Mouse (Mus musculus): Measurements from ENCODE around the gene Kcnj9. TPM values are rescaled to one million over a fixed set of nuclear protein-coding genes. Genes with fewer than 3 reads are reported as not detected.

The Kcnj9 gene
- polyA plus RNA-seq, 1 experiment from 2014 or later = 3.2 TPM

DNA sequence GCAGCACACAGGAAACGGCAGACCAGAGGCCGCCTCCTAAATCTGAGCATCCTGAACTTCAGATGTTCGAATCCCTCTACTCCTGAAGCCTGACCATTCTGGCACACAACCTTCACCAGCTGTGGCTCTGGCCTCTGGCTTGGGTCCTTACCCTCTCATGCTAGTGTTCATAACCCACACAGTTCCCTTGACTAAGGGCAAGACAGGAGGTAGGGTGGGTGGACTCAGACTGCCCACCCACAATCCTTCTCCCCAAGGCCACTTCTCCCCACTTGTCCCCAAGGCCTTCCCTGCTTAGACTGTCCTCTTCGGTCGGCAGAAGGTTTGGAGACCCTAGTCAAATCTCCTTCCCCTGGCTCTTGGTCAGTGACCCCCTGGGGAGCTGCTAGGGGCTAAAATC, 20.4 kb upstream of the Kcnj9 start:
- peak overlapping the region; percentile 78 for H3K27ac ChIP-seq (replicated peaks)
- H3K4me2 ChIP-seq = peak overlapping the region; percentile 35; the same call in 1 of the 2 replicates
- H3K9me3 ChIP-seq (replicated peaks) = no peaks in the 10 kb centered on the region
- peak; percentile 16; the same call in 1 of the 2 replicates for ATAC-seq (ENCODE audit: low FRiP score)
- no peaks in the 10 kb centered on the region for H3K36me3 ChIP-seq
- H3K4me1 ChIP-seq = peaks cover 20% of the 10 kb centered on the region
- no peaks in the 10 kb centered on the region for H3K27me3 ChIP-seq (replicated peaks)
- 32% methylated on average over 5 of the region's 5 CpGs for WGBS
- no peak overlapping the region for H3K4me3 ChIP-seq (replicated peaks)
- H3K9ac ChIP-seq (replicated peaks) = no peak overlapping the region

DNA sequence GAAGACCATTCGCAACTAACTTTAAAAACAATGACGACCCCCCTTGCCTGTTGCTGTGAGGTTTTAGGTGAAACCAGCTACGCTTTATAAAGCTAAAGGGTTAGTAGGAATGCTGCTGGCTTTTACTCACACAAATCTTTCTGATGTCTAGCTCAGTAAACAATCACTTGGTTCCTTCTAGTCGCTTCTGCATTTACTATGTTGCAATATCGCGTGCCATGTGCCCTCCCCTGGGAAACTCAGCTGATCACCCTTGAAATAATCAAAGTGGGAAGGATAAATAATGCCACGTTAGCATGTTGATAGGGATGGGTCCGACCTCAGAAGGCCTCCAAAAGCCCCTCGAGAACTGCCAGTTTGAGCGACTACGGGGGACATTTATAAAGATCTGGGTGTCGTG, 18.3 kb upstream of the Kcnj9 start:
- H3K9ac ChIP-seq (replicated peaks) = no peak overlapping the region
- 75% methylated on average over 12 of the region's 12 CpGs for WGBS
- H3K36me3 ChIP-seq = no peaks in the 10 kb centered on the region
- no peak overlapping the region for H3K27ac ChIP-seq (replicated peaks)
- no peak overlapping the region for H3K4me3 ChIP-seq (replicated peaks)
- H3K4me1 ChIP-seq = peaks cover 19% of the 10 kb centered on the region
- no peaks in the 10 kb centered on the region for H3K27me3 ChIP-seq (replicated peaks)
- no peak for ATAC-seq (ENCODE audit: low FRiP score)
- no peak overlapping the region for H3K4me2 ChIP-seq
- H3K9me3 ChIP-seq (replicated peaks) = no peaks in the 10 kb centered on the region

DNA sequence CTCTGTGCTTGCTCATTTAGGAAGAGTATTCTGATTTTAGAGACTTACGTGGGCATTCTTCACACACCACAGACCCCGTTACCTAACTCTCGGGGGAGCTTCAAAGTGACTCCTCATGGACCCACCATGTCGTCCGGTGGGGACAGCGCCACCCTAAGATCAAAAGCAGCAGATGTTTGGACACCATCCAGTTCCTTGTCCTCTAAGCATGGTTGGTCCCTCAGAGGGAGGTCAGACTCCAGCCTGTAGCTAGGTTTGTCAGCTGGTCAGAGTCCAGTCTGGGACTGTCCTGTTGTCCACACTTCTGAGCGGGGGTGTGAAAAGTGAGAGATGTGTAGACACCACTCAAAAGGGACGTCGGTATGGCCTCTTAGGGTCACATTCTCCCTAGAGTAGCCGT, 17.6 kb upstream of the Kcnj9 start:
- Histone ChIP-seq H3K9me3 (replicated peaks) (no peaks in the 10 kb centered on the region), H3K9ac (replicated peaks) (no peak overlapping the region), H3K4me3 (replicated peaks) (no peak overlapping the region), H3K27ac (replicated peaks) (no peak overlapping the region), H3K27me3 (replicated peaks) (peaks cover 2% of the 10 kb centered on the region; the same call in 1 of the 2 replicates), H3K4me1 (peaks cover 19% of the 10 kb centered on the region), H3K36me3 (no peaks in the 10 kb centered on the region), H3K4me2 (no peak overlapping the region)
- ATAC-seq (ENCODE audit: low FRiP score) = no peak
- 82% methylated on average over 10 of the region's 10 CpGs for WGBS

DNA sequence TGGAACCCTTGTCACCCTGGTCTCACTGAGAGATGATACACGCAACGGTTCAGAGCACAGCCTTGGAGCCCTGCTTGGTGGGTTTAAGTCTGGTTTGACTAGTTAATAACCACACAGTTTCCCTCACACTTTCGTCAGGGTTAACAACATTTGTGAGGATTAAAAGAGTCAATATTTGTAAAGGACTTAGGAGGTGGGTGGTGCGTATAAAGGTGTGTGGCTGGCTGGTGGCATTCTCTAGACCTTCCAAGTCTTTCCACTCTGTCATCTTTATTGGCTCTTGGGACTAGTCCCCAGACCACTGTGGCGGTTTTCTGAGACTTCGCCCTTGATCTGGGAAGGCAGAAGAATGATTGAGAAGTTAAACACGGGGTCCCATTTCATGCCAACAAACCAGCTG, 15.7 kb upstream of the Kcnj9 start:
- Histone ChIP-seq H3K9me3 (replicated peaks) (no peaks in the 10 kb centered on the region), H3K27me3 (replicated peaks) (peaks cover 9% of the 10 kb centered on the region), H3K4me1 (peaks cover 20% of the 10 kb centered on the region), H3K4me2 (0 out of 2 replicates have a peak overlapping the region, but pooled peaks have one; percentile 79), H3K36me3 (no peaks in the 10 kb centered on the region), H3K4me3 (replicated peaks) (no peak overlapping the region), H3K27ac (replicated peaks) (peak overlapping the region; percentile 73; the same call in 1 of the 2 replicates), H3K9ac (replicated peaks) (no peak overlapping the region)
- WGBS = 83% methylated on average over 7 of the region's 7 CpGs
- no peak for ATAC-seq (ENCODE audit: low FRiP score)

DNA sequence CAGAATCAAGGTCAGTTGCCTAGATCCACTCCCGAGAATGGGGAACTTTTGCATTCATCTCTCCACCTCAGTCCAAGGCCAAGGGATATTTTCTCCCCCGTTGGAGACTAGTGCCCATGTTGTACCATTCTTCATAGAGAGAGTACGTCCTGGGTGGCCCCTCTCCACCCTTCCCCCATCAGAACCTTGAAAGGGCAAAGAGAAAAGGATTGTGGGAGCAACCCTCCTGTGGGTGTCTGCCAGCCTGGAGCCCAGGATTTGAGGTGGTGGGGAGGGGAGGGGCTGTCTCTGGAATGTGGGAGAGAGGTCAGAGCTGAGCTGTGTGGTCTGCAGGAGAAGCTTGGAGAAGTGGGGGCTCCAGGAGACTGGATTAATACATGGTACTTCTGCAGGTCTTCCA, 14.8 kb upstream of the Kcnj9 start:
- WGBS = 52% methylated on average over 3 of the region's 3 CpGs
- Histone ChIP-seq H3K27ac (replicated peaks) (peak overlapping the region; percentile 73), H3K27me3 (replicated peaks) (peaks cover 9% of the 10 kb centered on the region), H3K9ac (replicated peaks) (no peak overlapping the region), H3K4me1 (peaks cover 16% of the 10 kb centered on the region), H3K9me3 (replicated peaks) (no peaks in the 10 kb centered on the region), H3K36me3 (no peaks in the 10 kb centered on the region), H3K4me2 (peak overlapping the region; percentile 79), H3K4me3 (replicated peaks) (no peak overlapping the region)
- ATAC-seq (ENCODE audit: low FRiP score) = no peak

DNA sequence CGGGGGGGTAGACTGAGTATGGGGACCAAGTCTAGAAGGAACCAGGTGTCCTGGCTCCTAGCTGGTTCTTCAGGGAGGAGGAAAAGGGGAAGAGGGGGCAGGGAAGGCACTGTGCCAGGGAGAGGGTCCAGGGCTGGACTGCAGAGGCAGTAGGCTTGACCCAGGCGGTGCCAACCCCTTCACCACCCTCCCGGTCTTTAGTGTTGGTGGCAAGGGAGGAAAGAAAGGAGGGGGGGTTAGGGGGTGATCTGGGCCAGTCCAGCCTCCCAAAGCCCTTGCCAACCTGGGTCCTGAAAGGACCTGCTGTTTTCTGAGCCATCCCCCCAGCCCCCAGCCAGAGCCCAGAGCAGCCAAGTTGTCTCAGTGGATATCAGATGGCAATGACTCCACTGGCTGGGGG, 13.6 kb upstream of the Kcnj9 start:
- 0 out of 2 replicates have a peak overlapping the region, but pooled peaks have one; percentile 46 for H3K4me3 ChIP-seq (replicated peaks)
- H3K27me3 ChIP-seq (replicated peaks) = peaks cover 9% of the 10 kb centered on the region
- peak overlapping the region; percentile 73 for H3K27ac ChIP-seq (replicated peaks)
- no peaks in the 10 kb centered on the region for H3K36me3 ChIP-seq
- peak; percentile 79 for ATAC-seq (ENCODE audit: low FRiP score)
- H3K9me3 ChIP-seq (replicated peaks) = no peaks in the 10 kb centered on the region
- 66% methylated on average over 3 of the region's 3 CpGs for WGBS
- H3K4me2 ChIP-seq = peak overlapping the region; percentile 79
- peaks cover 16% of the 10 kb centered on the region for H3K4me1 ChIP-seq
- 0 out of 2 replicates have a peak overlapping the region, but pooled peaks have one; percentile 7 for H3K9ac ChIP-seq (replicated peaks)

DNA sequence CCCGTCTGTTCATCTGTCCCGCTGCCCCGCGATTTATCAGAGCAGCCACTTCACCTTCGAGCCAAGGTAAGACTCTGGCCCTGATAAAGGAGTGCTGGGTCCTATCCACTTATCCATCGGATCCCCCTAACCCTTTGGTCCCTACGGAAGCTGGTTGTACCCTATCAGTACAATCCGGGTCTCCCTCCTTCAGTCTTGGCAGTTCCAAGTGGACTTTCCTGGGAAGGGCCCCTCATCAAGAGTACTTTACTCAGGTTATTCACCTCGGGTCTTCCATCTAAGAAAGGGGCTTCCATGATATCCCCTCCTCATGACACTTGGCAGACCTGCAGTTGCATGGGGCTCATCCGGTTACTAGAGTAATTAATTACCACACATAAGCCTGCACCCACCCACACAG, 12.3 kb upstream of the Kcnj9 start:
- peak; percentile 18; the same call in 1 of the 2 replicates for ATAC-seq (ENCODE audit: low FRiP score)
- Histone ChIP-seq H3K4me1 (peaks cover 16% of the 10 kb centered on the region), H3K4me3 (replicated peaks) (peak overlapping the region; percentile 46), H3K36me3 (no peaks in the 10 kb centered on the region), H3K9me3 (replicated peaks) (no peaks in the 10 kb centered on the region), H3K4me2 (peak overlapping the region; percentile 79), H3K27ac (replicated peaks) (peak overlapping the region; percentile 71), H3K9ac (replicated peaks) (peak overlapping the region; percentile 38), H3K27me3 (replicated peaks) (peaks cover 9% of the 10 kb centered on the region)
- WGBS = 17% methylated on average over 10 of the region's 10 CpGs

DNA sequence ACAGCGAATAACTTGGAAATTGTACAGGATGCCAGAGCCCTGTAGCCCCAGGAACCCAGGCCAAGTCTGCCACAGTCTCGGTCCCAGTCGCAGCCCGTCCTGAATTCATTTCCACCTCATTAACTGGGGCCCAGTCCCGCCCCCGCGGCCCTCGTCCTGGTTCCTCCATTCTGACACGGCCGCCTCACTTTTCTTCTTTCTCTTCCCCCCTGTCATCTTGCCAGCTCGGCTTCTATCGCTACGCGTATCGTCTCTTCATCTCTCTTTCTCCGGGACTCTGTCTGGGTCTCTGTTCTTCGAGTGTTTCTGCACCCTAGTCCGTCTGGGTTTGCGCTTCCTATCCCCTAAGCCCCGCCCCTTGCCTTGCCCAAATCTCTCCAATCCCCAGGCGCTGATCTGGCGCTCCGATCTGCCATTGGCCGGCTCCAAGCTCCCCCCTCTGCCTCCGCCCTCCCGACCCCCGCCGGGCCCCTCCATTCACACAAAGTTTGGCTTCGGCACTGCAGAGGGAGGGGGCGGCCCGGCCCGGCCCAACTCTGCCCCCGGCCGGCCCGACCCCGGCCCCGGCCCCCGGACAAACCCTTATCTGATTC, 11.7 kb upstream of the Kcnj9 start, which contains the start of gene Kcnj10:
Gene Kcnj10 (plus strand): TSS at position 482 of the 593 bp plus-strand sequence.
- Histone ChIP-seq H3K4me3 (replicated peaks) (peak within 1 kb of the TSS; percentile 46), H3K27me3 (replicated peaks) (peaks cover 9% of the 10 kb centered on the region), H3K4me2 (peak within 1 kb of the TSS; percentile 79), H3K9ac (replicated peaks) (peak within 1 kb of the TSS; percentile 38), H3K36me3 (no peaks in the 10 kb centered on the region), H3K4me1 (peaks cover 16% of the 10 kb centered on the region), H3K9me3 (replicated peaks) (no peaks in the 10 kb centered on the region), H3K27ac (replicated peaks) (peak within 1 kb of the TSS; percentile 71)
- peak; percentile 90 for ATAC-seq (ENCODE audit: low FRiP score)
- WGBS = 1% methylated on average over 38 of the region's 38 CpGs

DNA sequence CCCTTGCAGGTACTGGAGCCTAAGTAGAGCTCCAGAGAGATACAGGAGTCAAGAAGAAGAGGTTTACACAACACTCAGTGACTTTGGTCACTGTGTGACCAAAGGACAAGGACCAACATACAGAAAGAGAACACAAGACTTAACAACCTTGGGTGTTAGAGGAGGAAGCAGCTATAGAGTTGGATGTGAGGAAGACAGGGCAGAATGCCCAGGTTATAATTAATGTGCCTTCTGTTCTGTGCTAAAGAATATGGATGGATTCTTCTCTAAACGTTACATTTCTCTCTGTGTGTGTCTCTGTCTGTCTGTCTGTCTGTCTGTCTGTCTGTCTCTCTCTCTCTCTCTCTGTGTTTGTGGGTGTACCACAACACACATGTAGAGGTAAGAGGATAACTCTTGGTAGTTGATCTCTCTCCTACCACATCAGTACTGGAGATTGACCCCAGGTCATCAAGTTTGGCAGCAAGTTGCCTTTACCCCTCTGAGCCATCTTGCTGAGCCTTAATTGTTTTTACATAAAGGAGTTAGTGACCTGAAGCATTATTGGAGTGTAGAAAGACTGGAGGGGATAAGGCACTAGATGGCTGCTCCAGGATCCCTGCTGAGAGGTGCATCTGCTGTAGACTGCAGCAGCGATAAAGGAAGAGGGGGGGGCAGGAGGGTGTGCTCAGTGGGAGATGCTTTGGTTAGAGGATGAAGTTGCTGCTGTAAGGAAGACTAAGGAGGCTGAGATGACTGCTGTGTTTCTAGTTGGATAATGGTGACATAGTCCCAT, 8.5 kb upstream of the Kcnj9 start:
- ATAC-seq (ENCODE audit: low FRiP score) = no peak
- 29% methylated on average over 2 of the region's 2 CpGs for WGBS
- Histone ChIP-seq H3K4me2 (no peak overlapping the region), H3K9ac (replicated peaks) (no peak overlapping the region), H3K27me3 (replicated peaks) (peaks cover 9% of the 10 kb centered on the region), H3K27ac (replicated peaks) (no peak overlapping the region), H3K4me1 (peaks cover 12% of the 10 kb centered on the region), H3K9me3 (replicated peaks) (no peaks in the 10 kb centered on the region), H3K36me3 (no peaks in the 10 kb centered on the region), H3K4me3 (replicated peaks) (no peak overlapping the region)

DNA sequence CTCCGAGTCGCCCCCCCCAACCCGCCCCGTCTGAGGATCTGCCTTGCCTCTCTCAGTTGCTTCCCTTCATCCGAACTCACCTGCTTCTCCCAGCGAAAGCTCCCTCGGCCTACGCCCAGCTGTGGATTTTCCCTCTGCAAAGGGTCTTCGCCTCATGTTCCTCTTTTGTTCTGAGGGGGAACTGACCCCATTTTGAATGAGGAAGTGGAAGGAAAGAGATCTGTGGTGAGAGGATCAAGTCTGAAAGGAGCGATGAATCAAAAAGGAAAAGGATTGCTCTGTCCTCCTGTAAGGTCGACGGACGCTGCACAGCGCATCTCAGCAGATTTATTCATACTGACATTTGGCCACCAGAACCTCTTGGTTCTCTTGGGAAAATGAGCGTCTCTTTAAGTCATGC, 6.7 kb upstream of the Kcnj9 start:
- WGBS = 84% methylated on average over 15 of the region's 15 CpGs
- no peak overlapping the region for H3K4me2 ChIP-seq
- no peak overlapping the region for H3K9ac ChIP-seq (replicated peaks)
- no peak for ATAC-seq (ENCODE audit: low FRiP score)
- no peaks in the 10 kb centered on the region for H3K36me3 ChIP-seq
- H3K9me3 ChIP-seq (replicated peaks) = no peaks in the 10 kb centered on the region
- H3K27ac ChIP-seq (replicated peaks) = no peak overlapping the region
- peaks cover 7% of the 10 kb centered on the region for H3K4me1 ChIP-seq
- H3K27me3 ChIP-seq (replicated peaks) = no peaks in the 10 kb centered on the region
- H3K4me3 ChIP-seq (replicated peaks) = no peak overlapping the region

DNA sequence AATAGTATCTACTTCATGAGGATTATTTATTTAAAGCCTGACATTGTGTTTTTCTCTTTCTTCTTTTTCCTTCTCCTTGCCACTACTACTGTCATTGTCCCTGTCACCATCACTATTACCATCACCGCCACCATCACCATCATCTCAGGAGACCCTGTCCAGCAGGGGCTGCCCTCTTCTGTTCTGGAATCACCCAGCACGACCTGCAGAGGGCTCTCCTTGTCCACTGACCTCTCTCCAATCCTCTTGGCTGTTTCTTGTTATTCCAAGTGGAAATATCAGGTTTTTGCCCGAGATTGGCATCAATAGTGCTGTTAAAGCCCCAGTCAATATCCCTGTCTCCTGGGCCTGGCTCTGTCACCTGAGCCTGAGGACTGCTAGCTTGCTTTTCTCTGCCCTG, 4.4 kb upstream of the Kcnj9 start:
- no peak overlapping the region for H3K9ac ChIP-seq (replicated peaks)
- no peak overlapping the region for H3K27ac ChIP-seq (replicated peaks)
- ATAC-seq (ENCODE audit: low FRiP score) = no peak
- H3K4me3 ChIP-seq (replicated peaks) = no peak overlapping the region
- no peaks in the 10 kb centered on the region for H3K36me3 ChIP-seq
- 25% methylated on average over 3 of the region's 3 CpGs for WGBS
- peaks cover 12% of the 10 kb centered on the region for H3K4me1 ChIP-seq
- H3K27me3 ChIP-seq (replicated peaks) = no peaks in the 10 kb centered on the region
- no peak overlapping the region for H3K4me2 ChIP-seq
- no peaks in the 10 kb centered on the region for H3K9me3 ChIP-seq (replicated peaks)

DNA sequence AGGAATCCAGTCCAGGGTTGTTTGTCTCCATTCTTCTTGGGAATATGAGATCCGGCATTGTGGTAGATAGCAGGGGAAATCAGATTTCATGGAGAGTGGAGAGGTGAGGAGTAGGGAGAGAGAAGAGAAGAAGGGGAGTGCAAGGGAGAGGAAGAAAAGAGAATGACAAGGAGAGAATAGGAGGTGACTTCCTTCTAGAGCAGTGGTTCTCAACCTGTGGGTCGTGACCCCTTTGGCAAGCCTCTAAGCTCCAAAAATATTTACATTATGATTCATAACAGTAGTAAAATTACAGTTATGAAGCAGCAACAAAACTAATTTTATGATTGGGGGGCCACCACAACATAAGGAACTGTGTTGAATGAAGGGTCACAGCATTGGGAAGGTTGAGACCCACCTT, 3.8 kb upstream of the Kcnj9 start:
- Histone ChIP-seq H3K9me3 (replicated peaks) (no peaks in the 10 kb centered on the region), H3K36me3 (no peaks in the 10 kb centered on the region), H3K27me3 (replicated peaks) (no peaks in the 10 kb centered on the region; the same call in 1 of the 2 replicates), H3K4me3 (replicated peaks) (no peak overlapping the region), H3K9ac (replicated peaks) (no peak overlapping the region), H3K4me1 (peaks cover 14% of the 10 kb centered on the region), H3K4me2 (no peak overlapping the region), H3K27ac (replicated peaks) (no peak overlapping the region)
- 84% methylated on average over 2 of the region's 2 CpGs for WGBS
- ATAC-seq (ENCODE audit: low FRiP score) = no peak

Data from neural tube, embryonic 15.5 days (tissue).